ENCODE assay signal across 10 mouse cellular contexts in the genomic region with DNA sequence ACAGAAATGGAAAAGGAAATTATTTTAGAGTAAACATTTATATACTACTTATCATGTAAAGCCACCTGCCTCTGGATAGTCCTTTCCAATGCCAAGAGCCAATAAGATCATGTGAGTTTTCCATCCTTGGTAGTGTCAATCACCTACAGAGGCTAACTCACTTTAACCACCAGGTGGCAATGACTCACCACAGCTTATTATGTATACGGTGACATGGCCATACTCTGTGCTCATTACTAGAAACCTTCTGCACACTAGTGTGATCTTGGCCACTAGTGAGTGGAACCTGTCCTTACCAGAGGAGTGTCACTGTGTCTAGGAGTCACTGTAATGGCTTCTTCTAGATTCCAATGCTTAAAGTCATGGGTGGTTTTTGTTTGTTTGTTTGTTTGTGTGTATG.
DNase-seq lines count a peak whose midpoint lies in the region; ATAC-seq lines count a peak whose summit lies in the region.
"Had no signal": no experiment of that assay in that cellular context is flagged by ENCODE, and none has a peak within 500 bp of the region (broad histone marks: within the 10 kb centered on the region; RNA-seq: fewer than 3 reads in every experiment).

No protein-coding gene starts in this region.

- H3K4me2 ChIP-seq in hindbrain, embryonic 13.5 days = no peak overlapping the region
- H3K4me2 ChIP-seq in midbrain, embryonic 13.5 days (replicated peaks) = no peak overlapping the region
- H3K4me2 ChIP-seq: embryonic facial prominence, embryonic 15.5 days; liver, embryonic 13.5 days had no signal

- H3K36me3 ChIP-seq in hindbrain, embryonic 13.5 days = no peaks in the 10 kb centered on the region
- H3K36me3 ChIP-seq in midbrain, embryonic 13.5 days = no peaks in the 10 kb centered on the region
- H3K36me3 ChIP-seq: embryonic facial prominence, embryonic 15.5 days; liver, embryonic 13.5 days had no signal

- H3K27ac ChIP-seq in hindbrain, embryonic 13.5 days = no peak overlapping the region
- H3K27ac ChIP-seq in midbrain, embryonic 13.5 days = no peak overlapping the region
- H3K27ac ChIP-seq: embryonic facial prominence, embryonic 15.5 days; liver, embryonic 13.5 days had no signal

- peak; percentile 63; the same call in 1 of the 2 replicates for ATAC-seq in hindbrain, embryonic 13.5 days (ENCODE audit: low FRiP score)
- ATAC-seq in midbrain, embryonic 13.5 days = peak; percentile 84

- H3K9ac ChIP-seq in hindbrain, embryonic 13.5 days = no peak overlapping the region
- no peak overlapping the region for H3K9ac ChIP-seq in midbrain, embryonic 13.5 days (replicated peaks)
- H3K9ac ChIP-seq: embryonic facial prominence, embryonic 15.5 days; liver, embryonic 13.5 days had no signal

- DNase-seq in adrenal gland, postnatal 10 days = peak; percentile 16
- DNase-seq in adrenal gland, postnatal 36 days = no peak
- DNase-seq in lung, postnatal 10 days = peak; percentile 3
- DNase-seq in lung, postnatal 25 days (ENCODE audit: low spot score) = no peak
- DNase-seq in right cerebral cortex, postnatal 14 days = no peak
- DNase-seq in urinary bladder, adult 2 months (ENCODE audit: low spot score) = no peak
- DNase-seq: liver, embryonic 13.5 days had no signal

- H3K27me3 ChIP-seq in hindbrain, embryonic 13.5 days = no peaks in the 10 kb centered on the region
- no peaks in the 10 kb centered on the region for H3K27me3 ChIP-seq in midbrain, embryonic 13.5 days
- H3K27me3 ChIP-seq: embryonic facial prominence, embryonic 15.5 days; liver, embryonic 13.5 days had no signal

- H3K9me3 ChIP-seq in hindbrain, embryonic 13.5 days = no peaks in the 10 kb centered on the region
- no peaks in the 10 kb centered on the region for H3K9me3 ChIP-seq in midbrain, embryonic 13.5 days
- H3K9me3 ChIP-seq: embryonic facial prominence, embryonic 15.5 days; liver, embryonic 13.5 days had no signal

- 0 out of 2 replicates have a peak, but pooled peaks cover 5% of the 10 kb centered on the region for H3K4me1 ChIP-seq in hindbrain, embryonic 13.5 days (replicated peaks)
- H3K4me1 ChIP-seq in midbrain, embryonic 13.5 days (replicated peaks) = no peaks in the 10 kb centered on the region
- H3K4me1 ChIP-seq: embryonic facial prominence, embryonic 15.5 days; liver, embryonic 13.5 days had no signal

- 50% methylated on average over 1 of the region's 1 CpGs for WGBS in hindbrain, embryonic 13.5 days
- WGBS in midbrain, embryonic 13.5 days = 46% methylated on average over 1 of the region's 1 CpGs

- H3K4me3 ChIP-seq in hindbrain, embryonic 13.5 days = no peak overlapping the region
- H3K4me3 ChIP-seq in midbrain, embryonic 13.5 days (replicated peaks) = no peak overlapping the region
- H3K4me3 ChIP-seq: embryonic facial prominence, embryonic 15.5 days; liver, embryonic 13.5 days had no signal

Comparison
In these comparisons a context has a peak if more than half of its experiments do, and no peak if none do; other contexts are left out.
1. DNase-seq: peak in adrenal gland, postnatal 10 days (single experiment) and lung, postnatal 10 days (single experiment); none in adrenal gland, postnatal 36 days (0 of 2), lung, postnatal 25 days (single experiment), right cerebral cortex, postnatal 14 days (single experiment) and urinary bladder, adult 2 months (single experiment).